Mouse (Mus musculus) liver, embryonic 13.5 days (tissue): ENCODE data around the gene Col4a2. TPM values are rescaled to one million over a fixed set of nuclear protein-coding genes. Genes with fewer than 3 reads are reported as not detected.

ENCODE experiments used
- ATAC-seq: fragments of 200-750 bp; cut with Nextera tagmentation; 2 replicates; pipeline ENCODE4 v1.8.0; 2017; ENCODE audit warnings: low read depth, mild to moderate bottlenecking, moderate number of reproducible peaks, moderate library complexity
- DNase-seq: peaks from one replicate; pipeline ENCODE4 v3.0.0; 2022
- H3K27ac ChIP-seq: fragments of 300-500 bp; sonication (generic); 2 replicates; pipeline ENCODE4 v1.5.1; 2015; ENCODE audit warnings: moderate library complexity, mild to moderate bottlenecking, inconsistent platforms
- H3K27me3 ChIP-seq: fragments of 300-500 bp; sonication (generic); 2 replicates; pipeline ENCODE4 v1.6.1; 2015; ENCODE audit warnings: mild to moderate bottlenecking, inconsistent platforms
- H3K36me3 ChIP-seq: fragments of 300-500 bp; sonication (generic); 2 replicates; pipeline ENCODE4 v1.6.1; 2015; ENCODE audit warnings: mild to moderate bottlenecking, inconsistent platforms
- H3K4me1 ChIP-seq: fragments of 300-500 bp; sonication (generic); replicated peaks from 2 replicates; pipeline ENCODE4 v1.6.1; 2015; ENCODE audit warnings: inconsistent platforms
- H3K4me2 ChIP-seq: fragments of 300-500 bp; sonication (generic); 2 replicates; pipeline ENCODE4 v1.6.1; 2015; ENCODE audit warnings: inconsistent platforms, mild to moderate bottlenecking, moderate library complexity
- H3K4me3 ChIP-seq: fragments of 300-500 bp; sonication (generic); replicated peaks from 2 replicates; pipeline ENCODE4 v1.5.1; 2015; ENCODE audit warnings: mild to moderate bottlenecking, inconsistent platforms
- H3K9ac ChIP-seq: fragments of 300-500 bp; sonication (generic); 2 replicates; pipeline ENCODE4 v1.6.1; 2015; ENCODE audit warnings: mild to moderate bottlenecking, inconsistent platforms
- H3K9me3 ChIP-seq: fragments of 300-500 bp; sonication (generic); replicated peaks from 2 replicates; pipeline ENCODE4 v1.6.1; 2016; ENCODE audit warnings: inconsistent platforms
- WGBS: fragments of 180-500 bp; shearing (Covaris S2); methylation state at CpG from one replicate; pipeline ENCODE4 v1.1.7; 2015; ENCODE audit not compliant: insufficient replicate concordance; 5-methylcytosine and 5-hydroxymethylcytosine counted together
- polyA plus RNA-seq: library from polyadenylated mRNA; unstranded; fragments of >200 nt; fragmentation: Nextera tagmentation; extraction: Ambion mirVana; gene quantifications from 2 replicates; pipeline ENCODE4 v1.2.1, GENCODE M21; 2015

Col4a2 gene
- polyA plus RNA-seq, 1 experiment from 2014 or later: 5.4 TPM

GRCm38 (mm10) chr8:11402220-11402619 is 89.6 kb downstream of the Col4a2 start:
- 80% methylated on average over 4 of the region's 4 CpGs for WGBS
- Histone ChIP-seq H3K9ac (no peak overlapping the region), H3K4me3 (no peak overlapping the region), H3K36me3 (no peaks in the 10 kb centered on the region), H3K27ac (no peak overlapping the region), H3K4me1 (no peaks in the 10 kb centered on the region), H3K4me2 (no peak overlapping the region), H3K9me3 (no peaks in the 10 kb centered on the region), H3K27me3 (no peaks in the 10 kb centered on the region)
- no peak for ATAC-seq
- DNase-seq: no peak

- no peaks in the 10 kb centered on the region for H3K9me3 ChIP-seq
- H3K4me3 ChIP-seq: no peak overlapping the region
- no peaks in the 10 kb centered on the region for H3K4me1 ChIP-seq
- H3K9ac ChIP-seq: no peak overlapping the region
- no peak overlapping the region for H3K4me2 ChIP-seq
- 78% methylated on average over 9 of the region's 9 CpGs for WGBS
- H3K36me3 ChIP-seq: no peaks in the 10 kb centered on the region
- no peaks in the 10 kb centered on the region for H3K27me3 ChIP-seq
- DNase-seq (no peak), ATAC-seq (no peak)
- H3K27ac ChIP-seq: no peak overlapping the region
Observed at GRCm38 (mm10) chr8:11403813-11404212, 91.2 kb downstream of the Col4a2 start.

DNA sequence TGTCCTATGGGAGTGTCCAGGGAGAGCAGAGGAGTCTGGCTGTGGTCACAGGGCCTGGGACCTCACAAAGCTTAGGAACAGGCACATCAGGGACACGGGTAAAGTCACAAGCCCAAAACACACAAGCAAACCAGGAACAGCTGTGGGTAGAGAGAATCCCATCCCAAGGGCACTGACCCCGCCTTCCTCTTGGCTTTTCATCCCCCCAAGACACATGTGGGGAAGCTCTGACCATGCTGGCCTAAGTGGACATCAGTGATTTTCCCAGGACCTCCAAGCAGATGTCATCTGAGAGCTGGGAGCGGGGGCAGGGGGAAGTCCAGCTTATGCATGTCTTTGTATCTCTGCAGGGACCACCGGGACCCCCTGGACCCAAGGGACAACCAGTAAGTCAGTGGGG is 92.0 kb downstream of the Col4a2 start:
- Histone ChIP-seq H3K27ac (no peak overlapping the region), H3K4me1 (no peaks in the 10 kb centered on the region), H3K27me3 (no peaks in the 10 kb centered on the region), H3K36me3 (no peaks in the 10 kb centered on the region), H3K4me3 (no peak overlapping the region), H3K4me2 (no peak overlapping the region), H3K9ac (no peak overlapping the region), H3K9me3 (no peaks in the 10 kb centered on the region)
- ATAC-seq (no peak), DNase-seq (no peak)
- WGBS: 66% methylated on average over 4 of the region's 4 CpGs

GRCm38 (mm10) chr8:11405722-11406481 is 93.3 kb downstream of the Col4a2 start:
- no peak for ATAC-seq
- no peak overlapping the region for H3K4me2 ChIP-seq
- H3K4me3 ChIP-seq: no peak overlapping the region
- WGBS: 65% methylated on average over 13 of the region's 13 CpGs
- no peaks in the 10 kb centered on the region for H3K4me1 ChIP-seq
- H3K36me3 ChIP-seq: no peaks in the 10 kb centered on the region
- no peak overlapping the region for H3K9ac ChIP-seq
- no peak for DNase-seq
- no peak overlapping the region for H3K27ac ChIP-seq
- H3K9me3 ChIP-seq: no peaks in the 10 kb centered on the region
- H3K27me3 ChIP-seq: no peaks in the 10 kb centered on the region

DNA sequence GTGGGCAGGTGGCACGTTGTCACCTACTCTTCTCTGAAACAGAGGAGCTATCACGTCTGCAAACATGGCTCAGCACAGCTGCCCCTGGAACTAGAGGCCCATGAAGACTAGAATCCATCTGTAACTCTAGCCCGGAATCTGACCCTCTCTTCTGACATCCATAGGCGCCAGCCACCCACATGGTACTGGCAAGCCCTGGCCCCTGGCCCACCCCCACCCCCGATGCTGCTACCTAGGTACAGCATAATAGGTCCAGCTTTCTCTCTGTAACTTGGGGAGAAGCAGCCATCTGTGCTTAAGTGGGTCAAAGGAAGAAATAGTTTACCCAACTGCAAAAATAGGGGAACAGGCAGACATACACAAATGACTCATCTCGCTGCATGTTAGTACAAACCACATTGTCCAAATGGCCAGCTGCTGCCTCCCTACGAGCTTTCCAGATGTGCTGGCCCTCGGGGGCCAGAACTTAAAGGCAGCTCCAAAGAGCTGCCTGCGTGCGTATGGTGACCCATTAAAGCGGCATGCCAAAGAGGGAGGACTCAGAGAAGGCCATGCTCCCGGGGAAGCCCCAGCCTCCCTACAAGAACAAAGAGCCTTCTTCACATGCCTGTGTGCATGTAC is 99.0 kb downstream of the Col4a2 start:
- no peak overlapping the region for H3K4me3 ChIP-seq
- no peak overlapping the region for H3K27ac ChIP-seq
- H3K36me3 ChIP-seq: no peaks in the 10 kb centered on the region
- H3K27me3 ChIP-seq: no peaks in the 10 kb centered on the region
- H3K9ac ChIP-seq: no peak overlapping the region
- H3K4me1 ChIP-seq: no peaks in the 10 kb centered on the region
- no peak for DNase-seq
- H3K4me2 ChIP-seq: no peak overlapping the region
- 65% methylated on average over 12 of the region's 12 CpGs for WGBS
- H3K9me3 ChIP-seq: no peaks in the 10 kb centered on the region
- ATAC-seq: no peak

DNA sequence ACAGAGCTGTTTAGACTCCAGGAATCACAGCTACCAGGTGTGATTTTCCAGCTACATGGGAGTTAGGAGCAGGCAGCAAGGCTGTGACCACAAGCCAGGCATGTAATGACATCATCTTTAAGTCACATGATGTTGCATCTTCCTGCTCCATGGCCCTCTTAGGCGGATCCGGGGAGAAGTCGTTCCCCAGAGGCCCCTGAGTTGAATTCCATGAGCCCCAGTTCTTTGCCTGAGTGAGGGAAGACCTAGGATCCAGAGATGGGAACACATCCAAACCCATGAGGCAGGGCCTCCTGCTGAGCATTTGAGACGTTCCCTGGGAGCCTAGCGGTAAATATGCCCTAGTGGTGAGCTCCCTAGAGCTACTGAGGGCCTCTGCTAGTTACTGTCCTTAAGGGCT is 99.8 kb downstream of the Col4a2 start:
- Histone ChIP-seq H3K4me1 (no peaks in the 10 kb centered on the region), H3K27me3 (no peaks in the 10 kb centered on the region), H3K36me3 (no peaks in the 10 kb centered on the region), H3K9ac (no peak overlapping the region), H3K4me3 (no peak overlapping the region), H3K4me2 (no peak overlapping the region), H3K9me3 (no peaks in the 10 kb centered on the region), H3K27ac (no peak overlapping the region)
- DNase-seq: no peak
- 58% methylated on average over 5 of the region's 5 CpGs for WGBS
- no peak for ATAC-seq

- Histone ChIP-seq H3K9ac (no peak overlapping the region), H3K4me3 (no peak overlapping the region), H3K27me3 (no peaks in the 10 kb centered on the region), H3K4me1 (no peaks in the 10 kb centered on the region), H3K36me3 (no peaks in the 10 kb centered on the region), H3K4me2 (no peak overlapping the region), H3K27ac (no peak overlapping the region), H3K9me3 (no peaks in the 10 kb centered on the region)
- 61% methylated on average over 8 of the region's 8 CpGs for WGBS
- DNase-seq: no peak
- no peak for ATAC-seq
Observed at GRCm38 (mm10) chr8:11414304-11414703, 101.7 kb downstream of the Col4a2 start.

DNA sequence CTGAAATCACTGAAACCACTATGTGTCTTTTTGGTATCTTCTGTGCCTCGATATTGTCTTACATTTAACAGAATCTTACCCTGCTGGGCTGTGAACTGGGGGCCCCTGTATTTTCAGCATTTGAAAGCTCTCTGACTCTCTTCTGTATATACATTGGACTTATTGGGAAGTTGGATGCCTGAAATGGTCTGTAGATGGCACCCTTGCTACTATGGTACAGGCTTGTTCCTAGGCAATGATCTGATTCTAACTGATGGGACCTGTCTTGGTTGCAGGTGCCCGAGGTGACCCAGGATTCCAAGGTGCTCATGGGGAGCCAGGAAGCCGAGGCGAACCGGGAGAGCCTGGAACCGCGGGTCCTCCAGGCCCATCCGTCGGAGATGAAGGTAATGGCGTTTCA is 102.5 kb downstream of the Col4a2 start:
- Histone ChIP-seq H3K4me3 (no peak overlapping the region), H3K4me1 (no peaks in the 10 kb centered on the region), H3K27ac (no peak overlapping the region), H3K4me2 (no peak overlapping the region), H3K9me3 (no peaks in the 10 kb centered on the region), H3K9ac (no peak overlapping the region), H3K27me3 (no peaks in the 10 kb centered on the region), H3K36me3 (no peaks in the 10 kb centered on the region)
- WGBS: 73% methylated on average over 10 of the region's 10 CpGs
- DNase-seq: no peak
- ATAC-seq: no peak

GRCm38 (mm10) chr8:11417762-11418161 is 105.2 kb downstream of the Col4a2 start:
- DNase-seq: no peak
- Histone ChIP-seq H3K4me3 (no peak overlapping the region), H3K4me2 (no peak overlapping the region), H3K9ac (no peak overlapping the region), H3K27ac (no peak overlapping the region), H3K27me3 (no peaks in the 10 kb centered on the region), H3K36me3 (no peaks in the 10 kb centered on the region), H3K4me1 (no peaks in the 10 kb centered on the region), H3K9me3 (no peaks in the 10 kb centered on the region)
- ATAC-seq: no peak
- WGBS: 61% methylated on average over 13 of the region's 13 CpGs

DNA sequence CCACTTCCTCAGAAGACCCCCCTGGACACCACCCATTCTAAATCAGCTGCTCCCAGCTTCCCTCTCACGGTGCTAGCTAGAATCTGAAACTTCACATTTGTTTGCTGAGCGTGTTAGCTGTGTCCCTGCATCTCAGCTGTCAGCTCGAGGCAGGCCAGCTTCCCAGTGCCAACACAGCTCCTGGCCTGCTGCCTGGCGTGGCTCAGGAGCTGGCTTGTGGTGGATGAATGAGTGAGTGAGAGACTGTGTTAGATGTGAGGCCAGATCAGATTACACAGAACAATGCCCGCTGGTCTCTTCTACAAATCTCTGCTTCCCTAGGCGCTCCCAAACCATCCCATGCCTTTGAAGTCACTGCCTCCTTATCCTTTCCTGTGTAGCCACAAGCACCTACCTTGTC is 106.6 kb downstream of the Col4a2 start:
- no peak for ATAC-seq
- Histone ChIP-seq H3K4me1 (no peaks in the 10 kb centered on the region), H3K36me3 (no peaks in the 10 kb centered on the region), H3K9ac (no peak overlapping the region), H3K27ac (no peak overlapping the region), H3K4me2 (no peak overlapping the region), H3K9me3 (no peaks in the 10 kb centered on the region), H3K4me3 (no peak overlapping the region), H3K27me3 (no peaks in the 10 kb centered on the region)
- no peak for DNase-seq
- 41% methylated on average over 6 of the region's 6 CpGs for WGBS

DNA sequence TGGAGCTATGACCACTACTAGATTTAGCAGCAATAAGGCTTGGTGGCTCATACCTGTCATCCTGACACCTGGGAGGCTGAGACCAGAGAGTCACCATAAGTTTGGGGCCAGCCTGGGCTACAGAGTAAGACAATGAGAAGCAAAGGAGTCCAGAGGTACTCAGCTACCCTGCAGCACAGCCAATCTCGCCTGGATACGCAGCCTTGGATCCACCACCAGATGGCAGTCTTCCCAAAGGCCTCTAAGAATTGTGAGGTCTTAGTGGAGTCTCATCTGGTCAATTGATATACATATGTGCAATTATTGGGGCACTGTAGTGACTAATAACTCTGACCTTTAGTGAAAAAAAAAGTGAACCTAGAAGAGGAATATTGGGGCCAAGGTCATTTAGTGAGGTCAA is 107.0 kb downstream of the Col4a2 start:
- Histone ChIP-seq H3K36me3 (no peaks in the 10 kb centered on the region), H3K27ac (no peak overlapping the region), H3K9me3 (no peaks in the 10 kb centered on the region), H3K9ac (no peak overlapping the region), H3K4me2 (no peak overlapping the region), H3K4me1 (no peaks in the 10 kb centered on the region), H3K4me3 (no peak overlapping the region), H3K27me3 (no peaks in the 10 kb centered on the region)
- WGBS: 13% methylated on average over 2 of the region's 2 CpGs
- no peak for ATAC-seq
- peak; percentile 20 for DNase-seq

DNA sequence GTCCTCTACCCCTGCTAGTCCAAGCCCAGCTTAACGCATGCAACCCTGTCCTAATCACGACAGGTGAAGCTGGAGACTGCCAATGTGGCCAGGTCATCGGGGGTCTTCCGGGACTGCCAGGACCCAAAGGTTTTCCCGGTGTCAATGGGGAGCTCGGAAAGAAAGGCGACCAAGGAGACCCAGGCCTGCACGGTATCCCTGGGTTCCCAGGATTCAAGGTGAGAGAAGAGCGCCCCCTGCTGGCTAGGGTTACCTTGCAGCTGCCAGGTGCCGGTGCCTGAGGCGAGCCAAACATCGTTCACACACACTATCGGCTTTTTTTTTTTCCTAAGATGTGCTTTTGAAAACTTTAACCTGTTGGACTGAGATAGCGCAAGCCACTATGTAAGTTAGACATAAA is 108.5 kb downstream of the Col4a2 start:
- H3K4me3 ChIP-seq: no peak overlapping the region
- H3K4me2 ChIP-seq: no peak overlapping the region
- H3K9ac ChIP-seq: no peak overlapping the region
- no peak overlapping the region for H3K27ac ChIP-seq
- DNase-seq (no peak), ATAC-seq (no peak)
- 49% methylated on average over 14 of the region's 14 CpGs for WGBS
- no peaks in the 10 kb centered on the region for H3K36me3 ChIP-seq
- H3K27me3 ChIP-seq: no peaks in the 10 kb centered on the region
- no peaks in the 10 kb centered on the region for H3K4me1 ChIP-seq
- no peaks in the 10 kb centered on the region for H3K9me3 ChIP-seq
